Mouse (Mus musculus) liver, postnatal 0 days (tissue): Measurements from ENCODE around the gene Foxn1.

Experiments used
- CTCF ChIP-seq: sonication (generic); IDR thresholded peaks from 2 replicates; pipeline ENCODE4 v1.5.1; 2016; ENCODE audit warnings: antibody characterized with exemption, low read depth
- EP300 ChIP-seq: IDR thresholded peaks from 2 replicates; pipeline ENCODE4 v1.6.1; 2016; ENCODE audit warnings: antibody characterized with exemption, low read depth, mild to moderate bottlenecking

- TF ChIP-seq EP300 (no peak), CTCF (no peak)
Observed at GRCm38 (mm10) chr11:78354905-78355304, 31.5 kb downstream of the Foxn1 start.
